Mouse (Mus musculus) kidney, adult 2 months (tissue): Measurements from ENCODE around the gene Kif27.

Experiments
- CTCF ChIP-seq: fragments of 200-500 bp; conservative IDR thresholded peaks from 2 replicates; pipeline ENCODE4 v1.5.1; 2011; ENCODE audit warnings: low read depth, mild to moderate bottlenecking, control low read depth, low read length, moderate library complexity, mixed read lengths; ENCODE audit not compliant: insufficient read depth, insufficient read length
- POLR2A ChIP-seq: fragments of 200-500 bp; IDR thresholded peaks from one replicate; pipeline ENCODE4 v1.6.1; 2011; ENCODE audit warnings: low read depth, low read length, control low read depth

- TF ChIP-seq CTCF (no peak), POLR2A (no peak)
Measured at GRCm38 (mm10) chr13:58358629-58359303, at the start of gene Kif27.
